Mouse (Mus musculus): ENCODE measurements around the gene Ski.

Gene Ski

DNA sequence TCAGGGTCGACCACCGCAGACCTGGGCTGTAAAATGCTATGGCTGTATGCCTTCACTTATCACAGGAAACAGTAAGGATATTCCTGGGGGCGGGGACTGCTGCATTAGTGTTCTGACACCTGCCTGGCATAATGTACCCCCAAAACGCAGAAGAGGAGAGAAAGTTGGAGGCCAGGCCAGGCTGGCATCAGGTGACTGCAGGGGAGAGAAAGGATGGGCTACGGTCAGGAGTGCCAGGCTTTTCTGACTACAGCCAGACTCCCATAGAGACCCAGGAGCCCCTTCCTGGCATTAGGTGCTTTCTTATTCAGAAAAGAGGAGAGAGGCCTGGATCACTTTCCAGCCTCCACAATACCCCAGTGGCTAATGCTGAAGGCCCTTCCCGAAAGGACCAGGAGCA lies 17.1 kb upstream of the Ski start:
- Histone ChIP-seq H3K4me3 (replicated peaks; ENCODE audit: low read length) (no peak overlapping the region), H3K27me3 (ENCODE audit: insufficient read depth, low read length) (peaks cover 20% of the 10 kb centered on the region), H3K9me3 (ENCODE audit: low read length) (no peaks in the 10 kb centered on the region), H3K36me3 (ENCODE audit: insufficient read depth, low read length) (no peaks in the 10 kb centered on the region), H3K4me1 (replicated peaks; ENCODE audit: low read depth, low read length) (peaks cover 32% of the 10 kb centered on the region)
- TF ChIP-seq CTCF (conservative IDR thresholded peaks at IDR 0.05; ENCODE audit: low read length) (no peak), NANOG (IDR thresholded peaks at IDR 0.05; ENCODE audit: borderline replicate concordance, low read length) (no peak), POU5F1 (IDR thresholded peaks at IDR 0.05; ENCODE audit: borderline replicate concordance, low read length) (no peak)

DNA sequence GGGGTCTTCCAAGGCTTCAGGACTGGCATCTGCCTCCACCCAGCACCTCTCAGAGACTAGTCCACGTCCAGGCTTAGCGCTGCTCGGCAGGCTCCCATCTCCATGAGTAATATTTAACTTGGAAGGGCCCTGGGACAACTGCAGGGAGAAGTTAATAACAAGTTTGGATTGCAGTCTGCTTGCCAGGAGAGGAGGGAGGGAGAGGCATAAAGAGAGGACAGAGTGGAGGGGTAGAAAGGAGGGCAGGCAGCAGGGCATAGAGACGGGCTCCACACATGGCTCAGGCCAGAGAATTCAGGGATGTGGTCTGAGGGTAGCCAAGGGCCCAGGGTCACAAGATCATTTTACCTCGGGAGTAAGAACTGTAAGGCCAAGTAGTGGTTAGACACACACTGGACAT lies 15.9 kb upstream of the Ski start:
- H3K27me3 ChIP-seq (ENCODE audit: insufficient read depth, low read length): peaks cover 20% of the 10 kb centered on the region
- H3K36me3 ChIP-seq (ENCODE audit: insufficient read depth, low read length): no peaks in the 10 kb centered on the region
- TF ChIP-seq POU5F1 (IDR thresholded peaks at IDR 0.05; ENCODE audit: borderline replicate concordance, low read length) (no peak), CTCF (conservative IDR thresholded peaks at IDR 0.05; ENCODE audit: low read length) (no peak), NANOG (IDR thresholded peaks at IDR 0.05; ENCODE audit: borderline replicate concordance, low read length) (no peak)
- no peaks in the 10 kb centered on the region for H3K9me3 ChIP-seq (ENCODE audit: low read length)
- H3K4me1 ChIP-seq (replicated peaks; ENCODE audit: low read depth, low read length): peaks cover 44% of the 10 kb centered on the region
- no peak overlapping the region for H3K4me3 ChIP-seq (replicated peaks; ENCODE audit: low read length)

DNA sequence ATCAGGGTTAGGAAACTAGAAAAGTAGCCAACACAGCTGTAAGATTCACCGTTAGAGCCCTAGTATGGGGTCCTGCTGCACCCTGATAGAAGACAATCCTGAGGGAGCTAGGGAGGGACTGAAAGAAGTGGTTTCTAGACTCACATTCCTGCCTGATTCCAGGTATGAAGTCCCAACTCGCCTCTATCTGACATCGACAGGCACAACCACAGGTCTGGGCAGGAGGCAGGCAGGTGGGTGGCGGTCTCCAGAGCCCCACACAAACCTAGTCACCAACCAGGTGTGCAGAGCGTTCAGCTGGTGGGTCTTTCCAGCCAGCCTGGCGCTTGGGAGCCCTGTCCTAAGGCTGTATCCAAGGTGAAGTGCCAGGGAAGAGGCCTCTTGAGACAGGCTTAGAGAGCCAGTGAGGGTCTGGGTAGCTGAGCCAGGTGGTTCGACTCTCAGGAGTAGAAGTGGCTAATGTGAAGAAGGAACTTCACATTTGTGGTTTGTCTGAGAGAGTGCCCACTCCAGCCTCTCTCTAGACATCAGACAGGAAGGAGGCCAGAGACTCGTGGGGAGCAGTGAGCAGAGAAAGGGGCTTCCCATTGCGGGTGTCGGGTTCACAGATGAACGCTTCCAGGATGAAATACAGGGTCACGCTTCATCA lies 14.5 kb upstream of the Ski start:
- TF ChIP-seq NANOG (IDR thresholded peaks at IDR 0.05; ENCODE audit: borderline replicate concordance, low read length) (no peak), POU5F1 (IDR thresholded peaks at IDR 0.05; ENCODE audit: borderline replicate concordance, low read length) (no peak), CTCF (conservative IDR thresholded peaks at IDR 0.05; ENCODE audit: low read length) (no peak)
- peaks cover 41% of the 10 kb centered on the region for H3K4me1 ChIP-seq (replicated peaks; ENCODE audit: low read depth, low read length)
- no peaks in the 10 kb centered on the region for H3K36me3 ChIP-seq (ENCODE audit: insufficient read depth, low read length)
- no peaks in the 10 kb centered on the region for H3K9me3 ChIP-seq (ENCODE audit: low read length)
- H3K4me3 ChIP-seq (replicated peaks; ENCODE audit: low read length): no peak overlapping the region
- H3K27me3 ChIP-seq (ENCODE audit: insufficient read depth, low read length): peaks cover 13% of the 10 kb centered on the region

DNA sequence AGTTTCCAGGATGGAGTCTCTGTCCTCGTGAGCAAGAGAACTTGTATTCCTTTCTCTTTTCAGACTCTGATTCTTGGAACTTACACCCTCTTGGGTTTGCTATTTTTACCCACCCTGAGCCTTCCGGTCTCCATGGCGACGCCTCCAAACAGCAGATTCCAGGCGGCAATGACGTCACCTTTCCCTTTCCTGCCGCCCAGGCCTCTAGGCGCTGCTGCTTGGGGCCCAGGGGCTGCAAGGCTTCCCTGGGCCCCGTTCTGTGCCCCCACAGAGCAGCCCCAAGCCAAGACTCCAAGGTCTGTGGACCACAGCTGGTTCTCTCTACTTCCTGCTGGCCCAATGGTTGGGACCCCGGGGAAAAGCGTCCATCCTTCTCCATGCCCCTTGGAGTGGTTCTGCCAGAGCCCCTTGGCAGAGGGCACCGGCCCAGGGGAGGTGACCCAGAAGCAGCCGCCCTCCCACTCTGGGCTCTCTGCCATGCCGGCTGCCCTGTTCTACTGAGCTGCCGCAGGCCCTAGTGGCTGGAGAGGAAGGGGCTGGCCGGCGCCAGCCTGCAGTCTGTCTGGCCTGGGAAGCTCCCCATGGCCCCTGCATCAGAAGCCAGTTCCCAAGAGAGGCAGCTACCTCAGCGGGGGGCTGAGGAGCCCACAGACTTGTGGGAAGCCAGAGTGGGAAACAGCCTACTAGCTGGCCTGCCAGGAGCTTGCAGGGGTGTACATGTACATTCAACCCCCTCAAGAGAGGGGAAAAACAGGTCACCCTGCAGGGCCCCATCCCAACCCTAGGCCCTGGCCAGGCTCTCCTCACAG lies 13.1 kb upstream of the Ski start:
- TF ChIP-seq CTCF (conservative IDR thresholded peaks at IDR 0.05; ENCODE audit: low read length) (no peak), POU5F1 (IDR thresholded peaks at IDR 0.05; ENCODE audit: borderline replicate concordance, low read length) (no peak), NANOG (IDR thresholded peaks at IDR 0.05; ENCODE audit: borderline replicate concordance, low read length) (no peak)
- peaks cover 13% of the 10 kb centered on the region for H3K27me3 ChIP-seq (ENCODE audit: insufficient read depth, low read length)
- no peaks in the 10 kb centered on the region for H3K9me3 ChIP-seq (ENCODE audit: low read length)
- H3K4me1 ChIP-seq (replicated peaks; ENCODE audit: low read depth, low read length): peaks cover 34% of the 10 kb centered on the region
- H3K4me3 ChIP-seq (replicated peaks; ENCODE audit: low read length): peak overlapping the region; percentile 82
- no peaks in the 10 kb centered on the region for H3K36me3 ChIP-seq (ENCODE audit: insufficient read depth, low read length)

DNA sequence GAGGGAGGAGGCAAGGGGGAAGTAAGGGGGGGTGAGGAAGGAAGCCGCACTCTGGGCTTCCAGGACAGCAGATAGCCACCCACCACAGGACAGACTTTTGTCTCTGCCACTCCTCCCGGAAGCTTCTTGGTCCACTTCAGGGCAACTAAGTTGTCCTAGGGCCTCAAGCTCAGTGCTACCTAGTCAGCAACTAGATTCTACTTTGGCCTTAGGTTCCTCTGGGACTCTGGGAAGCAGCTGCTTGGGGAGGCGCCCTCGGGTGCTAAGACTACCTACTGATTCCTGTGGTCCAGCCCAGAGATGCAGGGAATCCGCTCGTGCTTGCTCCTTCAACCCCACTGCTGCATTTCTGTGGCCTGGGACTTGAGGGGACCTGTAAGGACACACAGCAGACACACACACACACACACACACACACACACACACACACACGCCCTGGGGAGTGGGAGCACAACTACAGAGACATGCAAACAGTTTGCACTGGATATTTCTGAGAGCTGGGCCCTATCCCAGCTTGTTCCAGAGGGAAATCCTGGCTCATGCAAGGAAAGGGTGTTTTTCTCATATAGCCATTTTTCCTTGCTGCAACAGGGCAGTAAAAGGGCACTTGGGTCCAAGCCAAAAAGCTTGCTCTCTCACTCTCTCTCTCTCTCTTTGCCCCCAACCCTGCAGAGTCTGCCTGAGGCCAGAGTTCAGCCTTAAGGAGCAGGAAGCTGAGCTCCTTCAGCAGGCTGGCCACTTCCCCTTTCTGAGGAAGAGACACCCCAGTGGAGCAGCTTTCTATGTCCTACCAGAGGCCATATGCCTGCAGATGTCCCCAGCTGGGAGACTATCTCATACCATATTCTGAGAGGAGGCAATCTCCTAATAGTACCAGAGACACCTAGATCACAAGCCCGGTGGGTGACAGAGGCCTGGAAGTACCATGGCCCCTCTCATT lies 12.2 kb upstream of the Ski start:
- peaks cover 13% of the 10 kb centered on the region for H3K27me3 ChIP-seq (ENCODE audit: insufficient read depth, low read length)
- no peaks in the 10 kb centered on the region for H3K36me3 ChIP-seq (ENCODE audit: insufficient read depth, low read length)
- TF ChIP-seq CTCF (conservative IDR thresholded peaks at IDR 0.05; ENCODE audit: low read length) (no peak), POU5F1 (IDR thresholded peaks at IDR 0.05; ENCODE audit: borderline replicate concordance, low read length) (no peak), NANOG (IDR thresholded peaks at IDR 0.05; ENCODE audit: borderline replicate concordance, low read length) (no peak)
- no peaks in the 10 kb centered on the region for H3K9me3 ChIP-seq (ENCODE audit: low read length)
- peaks cover 34% of the 10 kb centered on the region for H3K4me1 ChIP-seq (replicated peaks; ENCODE audit: low read depth, low read length)
- H3K4me3 ChIP-seq (replicated peaks; ENCODE audit: low read length): peak overlapping the region; percentile 82

DNA sequence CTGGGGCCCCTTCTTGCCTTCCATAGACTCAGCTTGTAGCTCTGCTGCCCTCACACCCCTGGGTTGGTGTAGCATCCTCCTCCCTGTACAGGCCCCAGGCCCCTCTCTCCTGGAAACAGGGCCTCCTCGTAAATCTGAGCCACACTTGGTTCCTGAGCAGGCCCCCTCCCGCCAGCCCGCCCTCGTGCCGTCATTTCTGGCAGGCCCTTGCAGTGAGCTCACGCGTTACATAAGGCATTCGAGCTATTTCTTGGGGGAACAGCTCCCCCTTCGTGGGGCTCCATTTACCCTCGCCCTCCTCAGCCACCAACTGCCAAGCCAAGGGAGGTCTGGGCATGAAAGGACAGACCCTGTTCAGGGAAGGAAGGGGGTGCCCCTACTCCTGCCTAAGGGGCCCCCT lies 11.5 kb upstream of the Ski start:
- no peaks in the 10 kb centered on the region for H3K9me3 ChIP-seq (ENCODE audit: low read length)
- peaks cover 13% of the 10 kb centered on the region for H3K27me3 ChIP-seq (ENCODE audit: insufficient read depth, low read length)
- no peaks in the 10 kb centered on the region for H3K36me3 ChIP-seq (ENCODE audit: insufficient read depth, low read length)
- no peak overlapping the region for H3K4me3 ChIP-seq (replicated peaks; ENCODE audit: low read length)
- H3K4me1 ChIP-seq (replicated peaks; ENCODE audit: low read depth, low read length): peaks cover 31% of the 10 kb centered on the region
- no peak for TF ChIP-seq NANOG (IDR thresholded peaks at IDR 0.05; ENCODE audit: borderline replicate concordance, low read length)

DNA sequence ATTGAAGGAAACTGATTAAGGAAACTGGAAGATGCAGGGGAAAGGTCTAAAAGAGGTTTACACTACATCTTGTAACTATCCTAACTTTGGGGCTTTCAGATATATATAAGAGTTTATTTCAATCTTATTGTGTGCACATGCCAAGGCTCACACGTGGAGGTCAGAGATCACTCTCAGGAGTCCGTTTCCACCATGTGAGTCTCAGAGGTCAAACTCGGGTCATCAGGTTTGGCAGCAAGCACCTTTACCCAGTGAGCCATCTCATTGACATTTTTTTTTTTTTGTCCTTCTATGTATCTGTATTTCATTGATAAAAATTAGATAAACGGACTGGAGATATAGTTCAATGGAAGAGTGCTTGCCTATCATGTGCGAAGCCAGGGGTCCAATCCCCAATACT lies 6.1 kb upstream of the Ski start:
- peaks cover 10% of the 10 kb centered on the region for H3K4me1 ChIP-seq (replicated peaks; ENCODE audit: low read depth, low read length)
- H3K4me3 ChIP-seq (replicated peaks; ENCODE audit: low read length): no peak overlapping the region
- H3K36me3 ChIP-seq (ENCODE audit: insufficient read depth, low read length): no peaks in the 10 kb centered on the region
- no peaks in the 10 kb centered on the region for H3K9me3 ChIP-seq (ENCODE audit: low read length)
- peaks cover 41% of the 10 kb centered on the region for H3K27me3 ChIP-seq (ENCODE audit: insufficient read depth, low read length)
- TF ChIP-seq NANOG (IDR thresholded peaks at IDR 0.05; ENCODE audit: borderline replicate concordance, low read length): no peak
- no peak for TF ChIP-seq CTCF (conservative IDR thresholded peaks at IDR 0.05; ENCODE audit: low read length)

DNA sequence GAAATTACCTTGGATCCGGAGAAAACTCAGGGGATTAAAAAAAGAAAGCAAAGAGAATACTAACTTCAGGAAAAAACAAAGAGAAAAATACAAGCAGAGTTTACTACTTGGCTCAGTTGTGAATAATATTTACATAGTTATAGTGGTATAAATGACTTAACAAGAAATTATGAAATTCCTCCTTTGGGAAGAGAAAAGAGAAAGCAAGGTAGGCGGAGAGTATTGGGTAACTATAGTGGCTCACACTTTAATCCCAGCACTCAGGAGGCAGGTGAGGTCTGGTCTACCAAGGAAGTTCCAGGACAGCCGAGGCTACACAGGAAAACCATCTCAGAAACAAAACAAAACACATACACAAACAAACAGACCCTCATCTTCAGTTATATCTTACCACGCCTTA lies 5.6 kb upstream of the Ski start:
- no peaks in the 10 kb centered on the region for H3K36me3 ChIP-seq (ENCODE audit: insufficient read depth, low read length)
- H3K9me3 ChIP-seq (ENCODE audit: low read length): no peaks in the 10 kb centered on the region
- no peak for TF ChIP-seq POU5F1 (IDR thresholded peaks at IDR 0.05; ENCODE audit: borderline replicate concordance, low read length)
- no peak for TF ChIP-seq NANOG (IDR thresholded peaks at IDR 0.05; ENCODE audit: borderline replicate concordance, low read length)
- TF ChIP-seq CTCF (conservative IDR thresholded peaks at IDR 0.05; ENCODE audit: low read length): no peak
- peaks cover 41% of the 10 kb centered on the region for H3K27me3 ChIP-seq (ENCODE audit: insufficient read depth, low read length)
- H3K4me1 ChIP-seq (replicated peaks; ENCODE audit: low read depth, low read length): peaks cover 7% of the 10 kb centered on the region
- no peak overlapping the region for H3K4me3 ChIP-seq (replicated peaks; ENCODE audit: low read length)

All from E14TG2a.4 (cell line).